Mouse (Mus musculus) liver, postnatal 0 days (tissue): ENCODE measurements at regions not wholly inside any gene's neighbourhood (a gene's known extent, or its start where the extent isn't known, plus 50 kb on each side); places are given as distances from the start of the nearest gene placed in this dataset.

ENCODE experiments used
- ATAC-seq: fragments of 200-750 bp; cut with Nextera tagmentation; 2 replicates; pipeline ENCODE4 v1.8.0; 2017; ENCODE audit warnings: mild to moderate bottlenecking, moderate library complexity
- DNase-seq: peaks from one replicate; pipeline ENCODE4 v3.0.0-alpha.2; 2016
- H3K27ac ChIP-seq: fragments of 300-500 bp; sonication (generic); 2 replicates; pipeline ENCODE4 v1.5.1; 2014; ENCODE audit warnings: antibody characterized with exemption, moderate library complexity, mild to moderate bottlenecking, low read depth
- H3K27me3 ChIP-seq: fragments of 300-500 bp; sonication (generic); 2 replicates; pipeline ENCODE4 v1.6.1; 2014; ENCODE audit warnings: low read length, control low read depth, mixed read lengths; ENCODE audit not compliant: insufficient read depth
- H3K36me3 ChIP-seq: fragments of 300-500 bp; sonication (generic); replicated peaks from 2 replicates; pipeline ENCODE4 v1.6.1; 2014; ENCODE audit warnings: mild to moderate bottlenecking, control low read depth, low read length, moderate library complexity, mixed read lengths; ENCODE audit not compliant: insufficient read depth
- H3K4me1 ChIP-seq: fragments of 300-500 bp; sonication (generic); 2 replicates; pipeline ENCODE4 v1.6.1; 2014; ENCODE audit warnings: antibody characterized with exemption, mild to moderate bottlenecking, control low read depth; ENCODE audit not compliant: insufficient read depth
- H3K4me2 ChIP-seq: fragments of 300-500 bp; sonication (generic); 2 replicates; pipeline ENCODE4 v1.6.1; 2014; ENCODE audit warnings: low read depth, mild to moderate bottlenecking, low read length, moderate library complexity, mixed read lengths
- H3K4me3 ChIP-seq: fragments of 300-500 bp; sonication (generic); 2 replicates; pipeline ENCODE4 v1.5.1; 2014; ENCODE audit warnings: low read depth, low read length
- H3K9ac ChIP-seq: fragments of 300-500 bp; sonication (generic); replicated peaks from 2 replicates; pipeline ENCODE4 v1.6.1; 2014; ENCODE audit warnings: mild to moderate bottlenecking, moderate library complexity
- H3K9me3 ChIP-seq: fragments of 300-500 bp; sonication (generic); 2 replicates; pipeline ENCODE4 v1.6.1; 2016; ENCODE audit warnings: mild to moderate bottlenecking, control low read depth, low read length, mixed read lengths
- CTCF ChIP-seq: sonication (generic); IDR thresholded peaks from 2 replicates; pipeline ENCODE4 v1.5.1; 2016; ENCODE audit warnings: antibody characterized with exemption, low read depth
- EP300 ChIP-seq: IDR thresholded peaks from 2 replicates; pipeline ENCODE4 v1.6.1; 2016; ENCODE audit warnings: antibody characterized with exemption, low read depth, mild to moderate bottlenecking
- WGBS: fragments of 180-500 bp; shearing (Covaris S2); extraction: QIAGEN DNeasy Blood & Tissue Kit; methylation state at CpG from one replicate; pipeline ENCODE4 v1.1.7; 2014; ENCODE audit not compliant: insufficient replicate concordance; 5-methylcytosine and 5-hydroxymethylcytosine counted together

DNA sequence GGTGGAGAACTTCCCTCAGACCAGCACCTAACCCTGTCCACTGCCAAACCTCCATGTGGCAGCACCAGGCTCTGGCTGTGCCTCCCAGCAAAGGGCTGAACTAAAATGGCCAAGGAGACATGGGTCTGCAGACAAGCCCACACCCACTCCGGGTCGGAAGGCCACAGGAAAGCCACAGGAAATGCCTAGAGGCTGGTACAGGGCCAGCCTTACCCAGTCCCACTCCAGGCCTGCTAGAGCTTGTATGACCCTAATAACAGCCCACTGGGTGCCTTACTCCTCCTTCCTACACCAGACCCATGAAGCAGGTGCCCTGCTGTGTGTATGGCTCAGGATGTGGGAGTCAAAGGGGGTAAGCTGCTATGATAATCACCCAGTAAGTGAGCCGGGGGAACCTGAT is 63.4 kb upstream of the Ttc34 start:
- ATAC-seq (no peak), DNase-seq (no peak)
- no peaks in the 10 kb centered on the region for H3K9me3 ChIP-seq
- H3K4me2 ChIP-seq = no peak overlapping the region
- no peak overlapping the region for H3K27ac ChIP-seq
- H3K9ac ChIP-seq = no peak overlapping the region
- no peaks in the 10 kb centered on the region for H3K27me3 ChIP-seq
- H3K4me1 ChIP-seq = 0 out of 2 replicates have a peak, but pooled peaks cover 4% of the 10 kb centered on the region
- no peak overlapping the region for H3K4me3 ChIP-seq
- TF ChIP-seq CTCF (no peak), EP300 (no peak)
- WGBS = 33% methylated on average over 3 of the region's 3 CpGs
- H3K36me3 ChIP-seq = no peaks in the 10 kb centered on the region

DNA sequence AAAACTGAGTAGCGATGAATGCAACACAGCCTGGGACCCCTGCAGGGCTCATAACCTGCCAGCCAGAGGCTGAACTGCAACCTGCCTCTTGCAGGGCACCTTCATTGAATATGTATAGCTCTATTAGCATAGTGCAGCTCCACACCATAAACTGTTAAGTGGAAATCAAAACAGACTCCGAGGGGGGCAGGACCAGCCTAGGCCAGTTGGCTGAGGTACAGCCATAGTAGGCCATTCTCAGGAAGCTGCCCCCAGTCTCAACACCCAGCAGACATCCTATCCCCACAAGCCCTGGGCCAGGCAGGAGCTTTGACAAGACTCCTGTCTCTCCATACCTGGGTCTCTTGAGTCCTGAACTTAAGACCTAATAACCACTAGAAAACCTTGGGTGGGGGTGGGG is 62.9 kb upstream of the Ttc34 start:
- DNase-seq (no peak), ATAC-seq (no peak)
- H3K4me3 ChIP-seq = no peak overlapping the region
- H3K27me3 ChIP-seq = no peaks in the 10 kb centered on the region
- no peak overlapping the region for H3K4me2 ChIP-seq
- no peak overlapping the region for H3K9ac ChIP-seq
- H3K27ac ChIP-seq = no peak overlapping the region
- H3K9me3 ChIP-seq = no peaks in the 10 kb centered on the region
- no peaks in the 10 kb centered on the region for H3K36me3 ChIP-seq
- TF ChIP-seq EP300 (no peak), CTCF (no peak)
- 62% methylated on average over 2 of the region's 2 CpGs for WGBS
- 0 out of 2 replicates have a peak, but pooled peaks cover 4% of the 10 kb centered on the region for H3K4me1 ChIP-seq

DNA sequence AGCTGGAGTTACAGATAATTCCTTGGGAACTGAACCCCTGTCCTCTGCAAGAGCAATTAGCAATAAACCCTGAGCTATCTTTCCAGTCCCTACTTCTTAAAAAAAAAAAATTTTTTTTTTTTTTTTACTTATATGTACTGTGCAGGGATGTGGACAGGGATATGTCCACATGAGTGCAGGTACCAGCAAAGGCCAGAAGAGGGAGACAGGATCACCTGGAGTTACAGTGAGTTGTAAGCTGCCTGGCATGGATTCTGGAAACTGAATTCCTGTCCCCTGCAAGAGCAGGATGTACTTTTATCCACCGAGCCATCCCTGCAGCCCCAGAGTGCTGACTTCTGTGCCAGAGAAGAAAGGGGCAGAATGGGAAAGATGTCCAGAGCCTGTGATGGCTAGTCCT is 58.4 kb upstream of the Ttc34 start:
- 84% methylated on average over 1 of the region's 1 CpGs for WGBS
- Histone ChIP-seq H3K36me3 (no peaks in the 10 kb centered on the region), H3K27ac (no peak overlapping the region), H3K9me3 (no peaks in the 10 kb centered on the region), H3K27me3 (no peaks in the 10 kb centered on the region), H3K4me2 (no peak overlapping the region), H3K4me1 (no peaks in the 10 kb centered on the region), H3K4me3 (no peak overlapping the region), H3K9ac (no peak overlapping the region)
- ATAC-seq = no peak
- TF ChIP-seq CTCF (no peak), EP300 (no peak)
- DNase-seq = no peak

- no peak for ATAC-seq
- TF ChIP-seq EP300 (no peak), CTCF (no peak)
- no peak overlapping the region for H3K4me3 ChIP-seq
These were observed 55.9 kb upstream of the Ttc34 start for GRCm38 (mm10) chr4:154781391-154781790.

DNA sequence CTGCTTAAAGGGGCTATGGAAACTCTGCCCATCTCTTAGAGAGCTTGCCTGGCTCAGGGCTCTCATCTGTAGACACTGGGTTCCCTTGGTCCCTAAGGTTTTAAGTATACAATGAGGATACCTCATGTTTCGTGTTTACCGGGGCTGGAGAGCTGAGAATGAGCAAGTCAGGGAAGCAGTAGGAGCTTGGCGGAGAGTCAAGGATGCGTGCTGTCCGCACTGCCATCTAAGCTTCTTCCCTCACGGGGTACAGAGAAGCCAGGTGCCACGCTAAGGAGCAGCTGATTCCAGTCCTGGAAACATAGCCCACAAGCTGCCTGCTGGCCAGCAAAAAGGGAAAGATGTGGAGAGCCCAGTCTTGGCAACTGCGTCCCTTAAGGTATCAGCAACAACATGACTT is 55.0 kb upstream of the Ttc34 start:
- Histone ChIP-seq H3K4me3 (no peak overlapping the region), H3K27me3 (no peaks in the 10 kb centered on the region), H3K9ac (no peak overlapping the region), H3K9me3 (no peaks in the 10 kb centered on the region), H3K27ac (no peak overlapping the region), H3K4me1 (no peaks in the 10 kb centered on the region), H3K4me2 (no peak overlapping the region), H3K36me3 (no peaks in the 10 kb centered on the region)
- no peak for TF ChIP-seq EP300
- TF ChIP-seq CTCF = no peak
- DNase-seq = no peak
- no peak for ATAC-seq
- WGBS = 78% methylated on average over 8 of the region's 8 CpGs

More at GRCm38 (mm10) chr4:154781391-154781790, 55.9 kb upstream of the Ttc34 start:
- Histone ChIP-seq H3K9ac (no peak overlapping the region), H3K9me3 (no peaks in the 10 kb centered on the region), H3K27ac (no peak overlapping the region), H3K4me2 (no peak overlapping the region), H3K36me3 (no peaks in the 10 kb centered on the region), H3K27me3 (no peaks in the 10 kb centered on the region), H3K4me1 (no peaks in the 10 kb centered on the region)
- WGBS = 23% methylated on average over 11 of the region's 11 CpGs
- DNase-seq = no peak

DNA sequence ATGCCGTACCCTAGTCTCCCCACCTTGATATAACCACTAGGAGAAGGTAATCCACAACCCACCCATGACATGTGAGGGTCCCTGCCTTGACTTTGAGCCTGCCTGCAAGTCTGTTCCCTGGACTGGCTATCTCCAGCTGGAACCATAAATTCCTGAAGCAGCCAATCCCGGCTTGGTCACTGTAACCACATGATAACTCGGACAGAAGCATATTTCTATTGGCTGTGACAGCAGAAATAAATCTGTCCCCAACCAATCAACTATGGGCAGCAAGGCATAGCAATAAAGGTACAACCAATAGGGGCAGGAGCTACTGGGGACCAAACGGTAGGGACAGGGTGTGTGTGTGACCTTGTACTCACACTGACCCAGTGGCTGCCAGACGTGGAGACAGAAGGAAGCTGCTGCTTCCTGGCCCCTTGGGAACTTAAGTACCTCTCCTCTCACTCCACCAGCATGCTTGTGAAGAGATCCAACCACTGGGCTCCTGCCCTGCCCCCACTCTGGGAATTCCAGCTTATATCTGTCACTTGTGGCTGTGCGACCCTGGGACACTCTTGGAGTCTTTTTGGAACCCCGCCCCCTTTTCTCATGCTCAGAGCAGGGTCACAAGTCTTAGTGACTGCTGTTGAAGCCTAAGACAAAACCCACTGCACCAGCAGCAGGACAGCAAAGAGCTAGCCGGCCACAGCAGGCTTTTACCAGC is 51.8 kb upstream of the Ttc34 start:
- H3K4me2 ChIP-seq = no peak overlapping the region
- H3K9me3 ChIP-seq = no peaks in the 10 kb centered on the region
- H3K27me3 ChIP-seq = no peaks in the 10 kb centered on the region
- H3K9ac ChIP-seq = no peak overlapping the region
- TF ChIP-seq EP300 = no peak
- TF ChIP-seq CTCF = no peak
- H3K36me3 ChIP-seq = no peaks in the 10 kb centered on the region
- WGBS = 35% methylated on average over 8 of the region's 8 CpGs
- DNase-seq (no peak), ATAC-seq (no peak)
- no peak overlapping the region for H3K4me3 ChIP-seq
- no peaks in the 10 kb centered on the region for H3K4me1 ChIP-seq
- no peak overlapping the region for H3K27ac ChIP-seq

- no peaks in the 10 kb centered on the region for H3K4me1 ChIP-seq
- 63% methylated on average over 8 of the region's 8 CpGs for WGBS
- H3K36me3 ChIP-seq = no peaks in the 10 kb centered on the region
- no peak for DNase-seq
- no peak overlapping the region for H3K27ac ChIP-seq
- H3K9ac ChIP-seq = no peak overlapping the region
- ATAC-seq = no peak
- TF ChIP-seq CTCF = peak; percentile 59
- TF ChIP-seq EP300 = no peak
- no peak overlapping the region for H3K4me2 ChIP-seq
- H3K4me3 ChIP-seq = no peak overlapping the region
- no peaks in the 10 kb centered on the region for H3K9me3 ChIP-seq
- H3K27me3 ChIP-seq = no peaks in the 10 kb centered on the region
These were observed 50.1 kb upstream of the Ttc34 start for GRCm38 (mm10) chr4:154787190-154787589.
